ENCODE assay signal across 11 mouse cellular contexts in the genomic region with DNA sequence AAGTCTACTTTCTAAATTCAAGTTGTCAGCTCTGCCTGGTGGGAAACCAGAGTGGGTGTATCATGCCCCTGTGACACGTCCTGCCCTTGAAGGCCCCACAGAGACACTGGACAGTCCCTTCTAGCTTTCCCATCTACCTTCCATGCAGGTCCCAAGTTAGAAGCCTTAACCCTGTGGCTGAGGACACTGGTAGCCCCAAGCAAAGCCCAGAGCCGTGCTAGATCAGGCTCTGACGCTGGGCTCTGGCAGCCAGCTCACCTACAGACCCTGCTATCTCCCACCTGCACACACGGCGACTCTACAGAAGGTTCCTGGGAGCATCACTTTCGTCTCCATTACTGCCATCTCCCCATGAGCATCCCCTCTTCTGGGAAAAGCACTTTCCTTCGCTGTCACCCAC. TPM values are rescaled to one million over a fixed set of nuclear protein-coding genes. Genes with fewer than 3 reads are reported as not detected.
DNase-seq lines count a peak whose midpoint lies in the region; ATAC-seq and TF ChIP-seq lines count a peak whose summit lies in the region.
"Had no signal": no experiment of that assay in that cellular context is flagged by ENCODE, and none has a peak within 500 bp of the region (broad histone marks: within the 10 kb centered on the region; RNA-seq: fewer than 3 reads in every experiment).

No protein-coding gene starts in this region.

- H3K9me3 ChIP-seq in kidney, embryonic 16.5 days (ENCODE audit: low read length) = no peaks in the 10 kb centered on the region
- H3K9me3 ChIP-seq in liver, embryonic 12.5 days (replicated peaks) = no peaks in the 10 kb centered on the region
- H3K9me3 ChIP-seq in neural tube, embryonic 15.5 days (replicated peaks) = no peaks in the 10 kb centered on the region
- H3K9me3 ChIP-seq: hindbrain, embryonic 10.5 days had no signal

- 0 out of 2 replicates have a peak overlapping the region, but pooled peaks have one; percentile 6 for H3K27ac ChIP-seq in cerebellum, adult 2 months (ENCODE audit: insufficient read depth, low read length)
- H3K27ac ChIP-seq in kidney, embryonic 16.5 days (ENCODE audit: low read length) = no peak overlapping the region
- peak overlapping the region; percentile 86 for H3K27ac ChIP-seq in bone marrow, adult 2 months (ENCODE audit: control insufficient read depth, insufficient read depth, low read depth, low read length, poor library complexity)
- peak overlapping the region; percentile 75 for H3K27ac ChIP-seq in liver, embryonic 12.5 days
- no peak overlapping the region for H3K27ac ChIP-seq in neural tube, embryonic 15.5 days (replicated peaks)
- H3K27ac ChIP-seq: hindbrain, embryonic 10.5 days had no signal

- no peak overlapping the region for H3K4me3 ChIP-seq in cerebellum, adult 2 months (replicated peaks; ENCODE audit: insufficient read depth, low read depth, low read length)
- peak overlapping the region; percentile 16; the same call in 1 of the 2 replicates for H3K4me3 ChIP-seq in kidney, embryonic 16.5 days (ENCODE audit: low read length)
- peak overlapping the region; percentile 85 for H3K4me3 ChIP-seq in bone marrow, adult 2 months (replicated peaks; ENCODE audit: control insufficient read depth, low read depth, low read length)
- peak overlapping the region; percentile 37 for H3K4me3 ChIP-seq in liver, embryonic 12.5 days
- H3K4me3 ChIP-seq in neural tube, embryonic 15.5 days (replicated peaks) = no peak overlapping the region
- H3K4me3 ChIP-seq: hindbrain, embryonic 10.5 days had no signal

- H3K9ac ChIP-seq in kidney, embryonic 16.5 days (replicated peaks; ENCODE audit: low read length) = no peak overlapping the region; the same call in 1 of the 2 replicates
- no peak overlapping the region for H3K9ac ChIP-seq in liver, embryonic 12.5 days
- H3K9ac ChIP-seq in neural tube, embryonic 15.5 days (replicated peaks) = no peak overlapping the region

- no peaks in the 10 kb centered on the region for H3K27me3 ChIP-seq in cerebellum, adult 2 months (ENCODE audit: control insufficient read depth, insufficient read depth, low read length)
- no peaks in the 10 kb centered on the region for H3K27me3 ChIP-seq in kidney, embryonic 16.5 days (ENCODE audit: insufficient read depth, low read length)
- H3K27me3 ChIP-seq in liver, embryonic 12.5 days (replicated peaks) = no peaks in the 10 kb centered on the region
- H3K27me3 ChIP-seq in neural tube, embryonic 15.5 days (replicated peaks) = no peaks in the 10 kb centered on the region

- 87% methylated on average over 7 of the region's 7 CpGs for WGBS in cerebellum, adult 2 months
- WGBS in kidney, embryonic 16.5 days = 87% methylated on average over 7 of the region's 7 CpGs
- 19% methylated on average over 7 of the region's 7 CpGs for WGBS in bone marrow, adult 2 months
- 43% methylated on average over 7 of the region's 7 CpGs for WGBS in liver, embryonic 12.5 days (ENCODE audit: insufficient replicate concordance)
- 86% methylated on average over 7 of the region's 7 CpGs for WGBS in neural tube, embryonic 15.5 days

- H3K4me1 ChIP-seq in cerebellum, adult 2 months (ENCODE audit: control insufficient read depth, insufficient read depth, low read length) = no peaks in the 10 kb centered on the region
- H3K4me1 ChIP-seq in kidney, embryonic 16.5 days (ENCODE audit: insufficient read depth, low read length) = 0 out of 2 replicates have a peak, but pooled peaks cover 5% of the 10 kb centered on the region
- peaks cover 5% of the 10 kb centered on the region; the same call in 1 of the 2 replicates for H3K4me1 ChIP-seq in bone marrow, adult 2 months (ENCODE audit: control insufficient read depth, insufficient read depth, low read length)
- peaks cover 55% of the 10 kb centered on the region for H3K4me1 ChIP-seq in liver, embryonic 12.5 days
- H3K4me1 ChIP-seq in neural tube, embryonic 15.5 days = no peaks in the 10 kb centered on the region
- H3K4me1 ChIP-seq: hindbrain, embryonic 10.5 days had no signal

- no peak for TF ChIP-seq POLR2A in cerebellum, adult 2 months (IDR thresholded peaks at IDR 0.05; ENCODE audit: borderline replicate concordance, insufficient read depth, low read length)
- TF ChIP-seq POLR2A in bone marrow, adult 2 months (IDR thresholded peaks at IDR 0.05; ENCODE audit: borderline replicate concordance, control insufficient read depth, low read depth, low read length) = no peak

- no peak for TF ChIP-seq CTCF in cerebellum, adult 2 months (IDR thresholded peaks at IDR 0.05; ENCODE audit: borderline replicate concordance, insufficient read depth, low read depth, low read length)
- no peak for TF ChIP-seq CTCF in bone marrow, adult 2 months (IDR thresholded peaks at IDR 0.05; ENCODE audit: control insufficient read depth, insufficient read depth, low read length)

- H3K36me3 ChIP-seq in kidney, embryonic 16.5 days (ENCODE audit: insufficient read depth, low read length) = no peaks in the 10 kb centered on the region
- H3K36me3 ChIP-seq in liver, embryonic 12.5 days = no peaks in the 10 kb centered on the region
- no peaks in the 10 kb centered on the region for H3K36me3 ChIP-seq in neural tube, embryonic 15.5 days
- H3K36me3 ChIP-seq: hindbrain, embryonic 10.5 days had no signal

- intact Hi-C loops in left cerebral cortex, postnatal 14 days (cut with DNase I) = no loop called here

- no peak for ATAC-seq in kidney, embryonic 16.5 days (ENCODE audit: low FRiP score, low TSS enrichment)
- no peak for ATAC-seq in liver, embryonic 12.5 days
- no peak for ATAC-seq in neural tube, embryonic 15.5 days (ENCODE audit: low FRiP score)

- peak overlapping the region; percentile 48 for H3K4me2 ChIP-seq in kidney, embryonic 16.5 days (replicated peaks; ENCODE audit: low read depth, low read length)
- peak overlapping the region; percentile 53 for H3K4me2 ChIP-seq in liver, embryonic 12.5 days
- no peak overlapping the region for H3K4me2 ChIP-seq in neural tube, embryonic 15.5 days

- no peak for DNase-seq in cerebellum, adult 2 months
- no peak for DNase-seq in cerebellum, postnatal 14 days
- no peak for DNase-seq in kidney, adult 9 months
- DNase-seq in left cerebral cortex, postnatal 14 days (ENCODE audit: low spot score in 2 of 2) = no peak
- DNase-seq: adrenal gland, adult 2 months; cerebellum, adult 18-20 months had no signal

RNA-seq across cellular contexts. Expression of gene Lgals9, which starts 1.2 kb away (rescaled TPM):
- 8.7 and 9.2 TPM in 2 replicates for polyA plus RNA-seq in cerebellum, adult 2 months (2012; rRNA removed)
- 52.5 and 59.5 TPM in 2 replicates for polyA plus RNA-seq in kidney, embryonic 16.5 days (2015; fragmentation: Nextera tagmentation; extraction: Ambion mirVana)
- 54.4 and 58.6 TPM in 2 replicates for polyA plus RNA-seq in bone marrow, adult 2 months (2011; ENCODE audit: insufficient read depth, insufficient read length, low replicate concordance, missing spikeins)
- 40.8 and 45.7 TPM in 2 replicates for polyA plus RNA-seq in liver, embryonic 12.5 days (2016; fragmentation: Nextera tagmentation; extraction: Ambion mirVana)
- 1 to 10 TPM; 6.5 to 7.5 TPM for total RNA-seq in left cerebral cortex, postnatal 14 days (2021)
- polyA plus RNA-seq in neural tube, embryonic 15.5 days (2015; fragmentation: Nextera tagmentation; extraction: Ambion mirVana) = 18.3 and 67.6 TPM in 2 replicates

Comparison
In these comparisons a context has a peak if more than half of its experiments do, and no peak if none do; other contexts are left out.
1. H3K27ac ChIP-seq: peak in cerebellum, adult 2 months (single experiment), bone marrow, adult 2 months (single experiment) and liver, embryonic 12.5 days (single experiment); none in kidney, embryonic 16.5 days (single experiment) and neural tube, embryonic 15.5 days (single experiment).
2. H3K4me3 ChIP-seq: peak in kidney, embryonic 16.5 days (single experiment), bone marrow, adult 2 months (single experiment) and liver, embryonic 12.5 days (single experiment); none in cerebellum, adult 2 months (single experiment) and neural tube, embryonic 15.5 days (single experiment).